Mouse (Mus musculus) spleen, adult 2 months (tissue): Measurements from ENCODE around the gene Zfp874b. TPM values are rescaled to one million over a fixed set of nuclear protein-coding genes. Genes with fewer than 3 reads are reported as not detected.
"Not testable (repeated sequence)": the region's sequence is repeated elsewhere in the genome, so short reads cannot be mapped to it uniquely, and the experiment has no call there.

Source experiments
- DNase-seq, 2 experiments: peaks; one replicate each; pipeline versions ENCODE4 v3.0.0 to v3.0.0-alpha.2; 2012 to 2021; ENCODE audit warnings: low spot score in 2 of 2, low read depth in 1 of 2
- H3K27ac ChIP-seq: fragments of 200-500 bp; 2 replicates; pipeline ENCODE4 v1.5.1; 2012; ENCODE audit warnings: low read length, inconsistent platforms; ENCODE audit not compliant: insufficient read depth
- H3K27me3 ChIP-seq: fragments of 200-500 bp; 2 replicates; pipeline ENCODE4 v1.6.1; 2012; ENCODE audit warnings: mild to moderate bottlenecking, moderate library complexity, low read length, inconsistent platforms; ENCODE audit not compliant: control insufficient read depth, insufficient read depth
- H3K36me3 ChIP-seq: fragments of 200-500 bp; 2 replicates; pipeline ENCODE4 v1.6.1; 2012; ENCODE audit warnings: mild to moderate bottlenecking, low read length, inconsistent platforms; ENCODE audit not compliant: control insufficient read depth, insufficient read depth
- H3K4me1 ChIP-seq: fragments of 200-500 bp; 2 replicates; pipeline ENCODE4 v1.6.1; 2011; ENCODE audit warnings: inconsistent platforms; ENCODE audit not compliant: control insufficient read depth, insufficient read depth, insufficient read length
- H3K4me3 ChIP-seq: fragments of 200-500 bp; 2 replicates; pipeline ENCODE4 v1.5.1; 2011; ENCODE audit warnings: mild to moderate bottlenecking, inconsistent platforms; ENCODE audit not compliant: insufficient read depth, insufficient read length; ENCODE audit errors: extremely low read depth
- CTCF ChIP-seq: fragments of 200-500 bp; IDR thresholded peaks from 2 replicates; pipeline ENCODE4 v1.5.1; 2011; ENCODE audit warnings: mild to moderate bottlenecking, inconsistent platforms; ENCODE audit not compliant: insufficient read depth, insufficient read length, insufficient replicate concordance; ENCODE audit errors: extremely low read depth
- WGBS: fragments of 180-500 bp; shearing (Covaris S2); methylation state at CpG from one replicate; pipeline ENCODE4 v1.1.7; 2018; 5-methylcytosine and 5-hydroxymethylcytosine counted together
- polyA plus RNA-seq: library from polyadenylated mRNA; depleted of rRNA; stranded (reverse); fragments of >200 nt; gene quantifications from 2 replicates; pipeline ENCODE4 v1.2.3, GENCODE M21; 2012; rRNA removed

The Zfp874b gene
- polyA plus RNA-seq, 1 experiment, result 1.9 TPM

DNA sequence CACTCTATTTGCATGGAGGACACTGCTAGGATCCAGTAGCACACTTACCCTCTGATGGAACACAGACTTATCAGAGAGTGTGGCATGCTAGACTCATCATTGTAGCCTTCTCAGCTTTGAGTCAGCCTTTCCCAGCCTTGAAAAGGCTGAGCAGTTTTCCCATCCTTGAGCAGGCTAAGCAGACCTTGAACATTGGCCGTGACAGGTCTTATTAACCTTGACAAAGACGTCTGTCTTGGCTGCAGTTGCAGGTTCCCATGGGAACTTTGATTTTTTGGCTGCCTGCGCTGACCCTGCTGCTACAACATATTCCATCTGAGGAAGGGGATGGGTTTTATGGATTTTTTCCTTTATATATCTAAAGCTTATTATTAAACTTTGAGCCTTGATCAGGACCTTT lies 55.9 kb downstream of the Zfp874b start:
- Histone ChIP-seq H3K4me1 (no peaks in the 10 kb centered on the region), H3K36me3 (no peaks in the 10 kb centered on the region), H3K27ac (no peak overlapping the region), H3K4me3 (no peak overlapping the region), H3K27me3 (no peaks in the 10 kb centered on the region)
- TF ChIP-seq CTCF, result no peak
- DNase-seq, result no peak
- 83% methylated on average over 3 of the region's 3 CpGs for WGBS

DNA sequence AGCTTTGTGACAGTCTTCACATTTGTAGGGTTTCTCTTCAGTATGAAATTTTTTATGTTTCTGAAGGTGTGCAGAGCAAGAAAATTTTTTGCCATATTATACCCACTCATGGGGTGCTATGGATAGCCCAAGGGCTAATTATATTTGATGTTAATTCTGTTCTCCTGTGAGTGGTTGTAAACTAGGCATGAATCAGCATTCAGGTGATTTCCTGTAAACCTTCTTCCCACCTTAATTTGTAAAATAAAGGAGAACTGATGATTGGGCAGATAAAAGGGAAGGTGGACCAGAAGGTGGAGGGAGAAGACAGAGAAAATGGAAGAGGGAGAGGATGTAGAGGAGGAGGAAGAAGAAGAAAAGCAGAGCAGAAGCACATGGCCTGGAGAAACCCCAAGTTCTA lies 58.4 kb downstream of the Zfp874b start:
- not testable (repeated sequence) for H3K27ac ChIP-seq, H3K4me1 ChIP-seq, H3K27me3 ChIP-seq, DNase-seq, H3K4me3 ChIP-seq, H3K36me3 ChIP-seq

DNA sequence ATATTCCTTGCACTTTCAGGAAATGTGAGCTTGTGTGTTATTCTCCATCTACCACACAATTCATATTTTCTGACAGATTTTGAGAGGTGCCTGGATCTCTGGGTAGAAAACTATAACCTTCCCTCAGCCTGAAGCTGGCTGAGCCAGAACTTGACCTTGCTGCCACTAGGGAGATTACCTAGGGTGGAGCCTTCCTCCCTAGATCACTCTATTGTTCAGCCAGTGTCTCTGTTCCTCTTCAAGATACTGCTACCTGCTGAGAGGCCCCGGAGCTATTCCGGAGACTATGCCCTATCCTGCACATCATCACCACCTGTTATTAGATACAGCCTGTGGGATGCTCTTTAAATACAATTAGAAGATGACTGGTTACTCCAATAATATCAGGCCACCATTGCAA lies 61.5 kb downstream of the Zfp874b start:
- not testable (repeated sequence) for H3K36me3 ChIP-seq, DNase-seq, H3K27ac ChIP-seq, H3K4me3 ChIP-seq, H3K4me1 ChIP-seq, H3K27me3 ChIP-seq
- 96% methylated on average over 2 of the region's 2 CpGs for WGBS

Other genes starting within 250 kb of the Zfp874b start
- 0.41 TPM in 2 replicates for gene Zfp458, start 205.8 kb downstream of the Zfp874b start, polyA plus RNA-seq
- gene Zfp457, start 177.8 kb downstream of the Zfp874b start, polyA plus RNA-seq, result 0.90 and 1.1 TPM in 2 replicates
- gene Zfp595, start 151.7 kb downstream of the Zfp874b start, polyA plus RNA-seq, result 0.62 and 0.77 TPM in 2 replicates
- gene Gm28044, start 123.7 kb downstream of the Zfp874b start, polyA plus RNA-seq, result not detected in 2 replicates
- 0.14 and 0.32 TPM in 2 replicates for gene Zfp953, start 123.7 kb downstream of the Zfp874b start, polyA plus RNA-seq
- gene Gm28041, start 108.5 kb downstream of the Zfp874b start, polyA plus RNA-seq, result 0.20 and 0.26 TPM in 2 replicates
- 0.19 and 0.30 TPM in 2 replicates for gene Zfp456, start 108.4 kb downstream of the Zfp874b start, polyA plus RNA-seq
- gene Zfp429, start 84.4 kb downstream of the Zfp874b start, polyA plus RNA-seq, result 2.7 and 2.9 TPM in 2 replicates
- gene Zfp459, start 62.8 kb downstream of the Zfp874b start, polyA plus RNA-seq, result 0.23 and 0.33 TPM in 2 replicates
- 0.40 and 1.3 TPM in 2 replicates for gene Zfp874a, start 32.6 kb downstream of the Zfp874b start, polyA plus RNA-seq
- gene Zfp58, start 16.3 kb upstream of the Zfp874b start, polyA plus RNA-seq, result 0.48 and 0.62 TPM in 2 replicates
- gene Gm26965, start 41.9 kb upstream of the Zfp874b start, polyA plus RNA-seq, result not detected in 2 replicates
- 8.4 and 13.3 TPM in 2 replicates for gene Zfp87, start 41.9 kb upstream of the Zfp874b start, polyA plus RNA-seq
- gene Zfp748, start 69.6 kb upstream of the Zfp874b start, polyA plus RNA-seq, result 1.8 and 1.9 TPM in 2 replicates
- gene Zfp729b, start 125.4 kb upstream of the Zfp874b start, polyA plus RNA-seq, result 0.29 and 0.33 TPM in 2 replicates
- 0.13 TPM in 1 of 2 replicates, not detected in the other for gene Gm49345, start 153.5 kb upstream of the Zfp874b start, polyA plus RNA-seq
- gene Zfp729a, start 153.5 kb upstream of the Zfp874b start, polyA plus RNA-seq, result 0.39 and 0.57 TPM in 2 replicates
- gene Zfp738, start 202.8 kb upstream of the Zfp874b start, polyA plus RNA-seq, result 2.8 and 4.2 TPM in 2 replicates
- gene Zfp65, start 244.9 kb upstream of the Zfp874b start, polyA plus RNA-seq, result 0.59 and 0.77 TPM in 2 replicates